Mouse (Mus musculus): ENCODE measurements at regions not wholly inside any gene's neighbourhood (a gene's known extent, or its start where the extent isn't known, plus 50 kb on each side); places are given as distances from the start of the nearest gene placed in this dataset.

GRCm38 (mm10) chr13:101096856-101097255, 263.6 kb upstream of the Slc30a5 start:
- Histone ChIP-seq H3K36me3 (ENCODE audit: control insufficient read depth, insufficient read depth, low read length) (no peaks in the 10 kb centered on the region), H3K9me3 (replicated peaks; ENCODE audit: control insufficient read depth, low read length) (no peaks in the 10 kb centered on the region), H3K27me3 (ENCODE audit: control insufficient read depth, insufficient read depth, low read length) (no peaks in the 10 kb centered on the region), H3K4me3 (replicated peaks; ENCODE audit: low read length) (no peak overlapping the region), H3K9ac (ENCODE audit: low read length) (no peak overlapping the region), H3K4me2 (ENCODE audit: low read depth, low read length) (no peak overlapping the region), H3K27ac (ENCODE audit: low read length) (no peak overlapping the region), H3K4me1 (ENCODE audit: control insufficient read depth, insufficient read depth, low read length) (no peaks in the 10 kb centered on the region)
- no peak for ATAC-seq (ENCODE audit: insufficient read depth, low FRiP score)
- 46% methylated on average over 1 of the region's 1 CpGs for WGBS

- Histone ChIP-seq H3K27me3 (ENCODE audit: control insufficient read depth, insufficient read depth, low read length) (no peaks in the 10 kb centered on the region), H3K27ac (ENCODE audit: low read length) (no peak overlapping the region), H3K4me2 (ENCODE audit: low read depth, low read length) (no peak overlapping the region), H3K9me3 (replicated peaks; ENCODE audit: control insufficient read depth, low read length) (no peaks in the 10 kb centered on the region), H3K9ac (ENCODE audit: low read length) (no peak overlapping the region), H3K36me3 (ENCODE audit: control insufficient read depth, insufficient read depth, low read length) (no peaks in the 10 kb centered on the region), H3K4me3 (replicated peaks; ENCODE audit: low read length) (no peak overlapping the region), H3K4me1 (ENCODE audit: control insufficient read depth, insufficient read depth, low read length) (no peaks in the 10 kb centered on the region)
- WGBS, result 84% methylated on average over 6 of the region's 6 CpGs
- ATAC-seq (ENCODE audit: insufficient read depth, low FRiP score), result no peak
These were observed 263.0 kb upstream of the Slc30a5 start for GRCm38 (mm10) chr13:101096221-101096620.

- ATAC-seq (ENCODE audit: insufficient read depth, low FRiP score), result no peak
- 70% methylated on average over 6 of the region's 6 CpGs for WGBS
- Histone ChIP-seq H3K27ac (ENCODE audit: low read length) (no peak overlapping the region), H3K36me3 (ENCODE audit: control insufficient read depth, insufficient read depth, low read length) (no peaks in the 10 kb centered on the region), H3K9ac (ENCODE audit: low read length) (no peak overlapping the region), H3K4me1 (ENCODE audit: control insufficient read depth, insufficient read depth, low read length) (no peaks in the 10 kb centered on the region), H3K27me3 (ENCODE audit: control insufficient read depth, insufficient read depth, low read length) (no peaks in the 10 kb centered on the region), H3K4me2 (ENCODE audit: low read depth, low read length) (no peak overlapping the region), H3K4me3 (replicated peaks; ENCODE audit: low read length) (no peak overlapping the region), H3K9me3 (replicated peaks; ENCODE audit: control insufficient read depth, low read length) (no peaks in the 10 kb centered on the region)
These were observed 262.0 kb upstream of the Slc30a5 start for GRCm38 (mm10) chr13:101095057-101095831.

GRCm38 (mm10) chr13:101092743-101093131, 259.5 kb upstream of the Slc30a5 start:
- Histone ChIP-seq H3K4me3 (replicated peaks; ENCODE audit: low read length) (no peak overlapping the region), H3K9ac (ENCODE audit: low read length) (no peak overlapping the region), H3K27me3 (ENCODE audit: control insufficient read depth, insufficient read depth, low read length) (no peaks in the 10 kb centered on the region), H3K4me2 (ENCODE audit: low read depth, low read length) (no peak overlapping the region), H3K4me1 (ENCODE audit: control insufficient read depth, insufficient read depth, low read length) (no peaks in the 10 kb centered on the region), H3K27ac (ENCODE audit: low read length) (no peak overlapping the region; the same call in 1 of the 2 replicates), H3K9me3 (replicated peaks; ENCODE audit: control insufficient read depth, low read length) (no peaks in the 10 kb centered on the region), H3K36me3 (ENCODE audit: control insufficient read depth, insufficient read depth, low read length) (no peaks in the 10 kb centered on the region)
- no peak for ATAC-seq (ENCODE audit: insufficient read depth, low FRiP score)
- 82% methylated on average over 10 of the region's 10 CpGs for WGBS

GRCm38 (mm10) chr13:101092033-101092742, 259.0 kb upstream of the Slc30a5 start:
- H3K4me2 ChIP-seq (ENCODE audit: low read depth, low read length), result no peak overlapping the region
- H3K4me1 ChIP-seq (ENCODE audit: control insufficient read depth, insufficient read depth, low read length), result no peaks in the 10 kb centered on the region
- H3K4me3 ChIP-seq (replicated peaks; ENCODE audit: low read length), result no peak overlapping the region
- WGBS, result 76% methylated on average over 18 of the region's 18 CpGs
- no peaks in the 10 kb centered on the region for H3K9me3 ChIP-seq (replicated peaks; ENCODE audit: control insufficient read depth, low read length)
- ATAC-seq (ENCODE audit: insufficient read depth, low FRiP score), result no peak
- H3K27ac ChIP-seq (ENCODE audit: low read length), result no peak overlapping the region
- no peak overlapping the region for H3K9ac ChIP-seq (ENCODE audit: low read length)
- H3K27me3 ChIP-seq (ENCODE audit: control insufficient read depth, insufficient read depth, low read length), result no peaks in the 10 kb centered on the region
- H3K36me3 ChIP-seq (ENCODE audit: control insufficient read depth, insufficient read depth, low read length), result no peaks in the 10 kb centered on the region

GRCm38 (mm10) chr13:101085182-101085581, 252.0 kb upstream of the Slc30a5 start:
- ATAC-seq (ENCODE audit: insufficient read depth, low FRiP score), result no peak
- H3K36me3 ChIP-seq (ENCODE audit: control insufficient read depth, insufficient read depth, low read length), result no peaks in the 10 kb centered on the region

GRCm38 (mm10) chr13:101084193-101084592, 251.0 kb upstream of the Slc30a5 start:
- no peak overlapping the region for H3K4me3 ChIP-seq (replicated peaks; ENCODE audit: low read length)
- no peak for ATAC-seq (ENCODE audit: insufficient read depth, low FRiP score)
- no peaks in the 10 kb centered on the region for H3K36me3 ChIP-seq (ENCODE audit: control insufficient read depth, insufficient read depth, low read length)
- H3K4me1 ChIP-seq (ENCODE audit: control insufficient read depth, insufficient read depth, low read length), result no peaks in the 10 kb centered on the region
- no peak overlapping the region for H3K27ac ChIP-seq (ENCODE audit: low read length)
- no peaks in the 10 kb centered on the region for H3K9me3 ChIP-seq (replicated peaks; ENCODE audit: control insufficient read depth, low read length)
- no peaks in the 10 kb centered on the region for H3K27me3 ChIP-seq (ENCODE audit: control insufficient read depth, insufficient read depth, low read length)
- H3K9ac ChIP-seq (ENCODE audit: low read length), result no peak overlapping the region
- WGBS, result 91% methylated on average over 5 of the region's 5 CpGs
- H3K4me2 ChIP-seq (ENCODE audit: low read depth, low read length), result no peak overlapping the region

More at GRCm38 (mm10) chr13:101085182-101085581, 252.0 kb upstream of the Slc30a5 start:
- no peak overlapping the region for H3K4me3 ChIP-seq (replicated peaks; ENCODE audit: low read length)
- H3K27me3 ChIP-seq (ENCODE audit: control insufficient read depth, insufficient read depth, low read length), result no peaks in the 10 kb centered on the region
- H3K4me2 ChIP-seq (ENCODE audit: low read depth, low read length), result no peak overlapping the region
- H3K27ac ChIP-seq (ENCODE audit: low read length), result no peak overlapping the region
- no peaks in the 10 kb centered on the region for H3K4me1 ChIP-seq (ENCODE audit: control insufficient read depth, insufficient read depth, low read length)
- no peak overlapping the region for H3K9ac ChIP-seq (ENCODE audit: low read length)
- H3K9me3 ChIP-seq (replicated peaks; ENCODE audit: control insufficient read depth, low read length), result no peaks in the 10 kb centered on the region

GRCm38 (mm10) chr13:101083416-101083815, 250.2 kb upstream of the Slc30a5 start:
- H3K4me1 ChIP-seq (ENCODE audit: control insufficient read depth, insufficient read depth, low read length), result no peaks in the 10 kb centered on the region
- H3K4me2 ChIP-seq (ENCODE audit: low read depth, low read length), result no peak overlapping the region
- H3K27me3 ChIP-seq (ENCODE audit: control insufficient read depth, insufficient read depth, low read length), result no peaks in the 10 kb centered on the region
- ATAC-seq (ENCODE audit: insufficient read depth, low FRiP score), result no peak
- no peak overlapping the region for H3K9ac ChIP-seq (ENCODE audit: low read length)
- H3K36me3 ChIP-seq (ENCODE audit: control insufficient read depth, insufficient read depth, low read length), result no peaks in the 10 kb centered on the region
- WGBS, result 57% methylated on average over 1 of the region's 1 CpGs
- H3K9me3 ChIP-seq (replicated peaks; ENCODE audit: control insufficient read depth, low read length), result no peaks in the 10 kb centered on the region
- no peak overlapping the region for H3K27ac ChIP-seq (ENCODE audit: low read length)
- no peak overlapping the region for H3K4me3 ChIP-seq (replicated peaks; ENCODE audit: low read length)

DNA sequence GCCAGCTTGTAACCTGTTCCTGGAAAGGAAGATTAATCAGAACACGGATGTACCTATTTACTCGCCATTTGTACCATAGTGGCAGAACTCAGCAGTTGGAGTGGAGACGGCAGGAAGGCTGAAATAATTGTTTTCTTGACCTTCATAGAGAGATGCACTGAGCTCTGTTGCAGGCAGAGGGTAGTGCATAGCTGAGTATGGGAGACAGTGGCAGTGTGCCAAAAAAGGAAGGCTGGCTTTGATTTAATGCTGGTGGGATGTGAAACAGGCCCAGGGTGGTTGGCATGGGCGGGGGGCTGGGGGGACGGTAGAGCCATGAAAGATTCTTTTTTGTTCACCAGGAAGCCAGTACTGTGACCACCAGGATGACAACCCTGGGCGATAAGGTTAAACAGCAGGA, 235.3 kb upstream of the Slc30a5 start:
- no peak overlapping the region for H3K27ac ChIP-seq (ENCODE audit: low read length)
- no peaks in the 10 kb centered on the region for H3K9me3 ChIP-seq (replicated peaks; ENCODE audit: control insufficient read depth, low read length)
- no peaks in the 10 kb centered on the region for H3K27me3 ChIP-seq (ENCODE audit: control insufficient read depth, insufficient read depth, low read length)
- no peak for ATAC-seq (ENCODE audit: insufficient read depth, low FRiP score)
- no peak overlapping the region for H3K9ac ChIP-seq (ENCODE audit: low read length)
- WGBS, result 64% methylated on average over 6 of the region's 6 CpGs
- H3K4me3 ChIP-seq (replicated peaks; ENCODE audit: low read length), result no peak overlapping the region
- H3K4me2 ChIP-seq (ENCODE audit: low read depth, low read length), result no peak overlapping the region
- no peaks in the 10 kb centered on the region for H3K36me3 ChIP-seq (ENCODE audit: control insufficient read depth, insufficient read depth, low read length)
- no peaks in the 10 kb centered on the region for H3K4me1 ChIP-seq (ENCODE audit: control insufficient read depth, insufficient read depth, low read length)
